Mouse (Mus musculus): ENCODE results near the gene Pip5k1a.
"Not testable (repeated sequence)": the region's sequence is repeated elsewhere in the genome, so short reads cannot be mapped to it uniquely, and the experiment has no call there.

Pip5k1a gene

DNA sequence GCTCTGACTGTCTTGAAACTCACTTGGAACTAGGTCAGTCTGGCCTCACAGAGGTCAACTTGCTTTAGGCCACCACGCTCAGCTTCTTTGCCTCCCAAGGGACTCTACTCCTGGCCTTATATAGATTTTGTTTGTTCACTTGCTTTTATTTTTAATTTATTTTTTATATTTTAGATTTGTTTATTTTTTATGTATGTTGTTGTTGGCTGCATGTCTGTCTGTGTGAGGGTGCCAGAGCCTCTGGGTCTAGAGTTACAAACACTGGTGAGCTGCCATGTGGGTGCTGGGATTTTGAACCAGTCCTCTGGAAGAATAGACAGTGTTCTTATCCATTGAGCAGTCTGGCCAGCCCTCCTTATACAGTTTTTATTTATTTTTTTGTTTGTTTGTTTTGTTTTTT lies 6.0 kb upstream of the Pip5k1a start:
- DNase-seq (ENCODE audit: low spot score) = no peak

DNA sequence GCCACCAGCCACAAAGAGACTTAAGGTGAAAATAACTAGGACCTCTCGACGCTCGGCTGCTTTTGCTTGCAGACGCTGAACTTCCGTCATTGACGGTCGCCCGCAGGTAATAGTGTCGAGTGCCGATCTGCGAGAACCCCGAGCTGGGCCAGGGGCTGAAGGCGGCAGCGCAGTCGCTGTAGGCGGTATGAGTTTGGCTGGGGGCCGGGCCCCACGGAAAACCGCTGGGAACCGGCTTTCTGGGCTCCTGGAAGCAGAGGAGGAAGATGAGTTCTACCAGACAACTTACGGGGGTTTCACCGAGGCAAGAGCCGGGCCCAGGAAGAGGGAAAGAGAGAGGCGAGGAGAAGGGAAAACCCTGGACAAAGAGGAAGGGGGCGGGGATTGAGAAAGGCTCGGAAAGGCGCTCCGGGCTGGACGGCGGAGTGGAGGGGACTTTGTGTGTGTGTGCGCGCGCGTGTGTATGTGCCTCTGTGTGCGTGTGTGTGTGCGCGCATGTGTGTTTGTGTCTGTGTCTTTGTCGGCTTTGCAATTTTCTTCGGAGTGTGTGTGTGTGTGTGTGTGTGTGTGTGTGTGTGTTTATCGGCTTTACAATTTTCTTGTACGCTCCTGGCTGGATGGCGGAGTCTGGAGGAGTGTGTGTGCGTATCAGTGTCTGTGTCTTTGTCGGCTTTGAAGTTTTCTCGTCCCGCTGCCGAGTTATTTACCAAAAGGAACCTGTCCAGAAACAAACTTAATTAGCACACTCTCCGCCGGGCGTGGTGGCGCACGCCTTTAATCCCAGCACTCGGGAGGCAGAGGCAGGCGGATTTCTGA lies 4.4 kb upstream of the Pip5k1a start, which contains the start of gene Vps72:
Gene Vps72 (plus strand): TSS at position 112 of the 816 bp plus-strand sequence.
- DNase-seq (ENCODE audit: low spot score) = peak; percentile 94

DNA sequence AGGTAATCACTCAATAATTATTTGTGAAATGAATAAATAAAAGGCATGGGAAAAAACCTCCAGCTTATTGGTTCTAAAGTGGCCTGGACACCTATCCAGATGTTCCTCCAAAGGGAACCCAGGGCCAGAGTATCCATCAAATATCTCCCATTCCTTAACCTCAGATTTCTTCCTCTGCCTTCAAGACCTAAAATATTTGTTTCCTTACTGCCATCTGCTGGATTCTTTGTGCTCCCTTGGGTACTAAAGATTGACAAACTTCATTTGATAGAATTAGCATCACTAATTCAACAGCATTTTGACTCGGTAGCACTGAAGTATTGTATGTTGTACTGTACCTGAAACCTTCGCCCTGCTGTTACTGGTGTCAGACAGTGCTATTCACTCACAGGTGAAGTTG lies 1.2 kb upstream of the Pip5k1a start:
- DNase-seq (ENCODE audit: low spot score) = peak; percentile 38

DNA sequence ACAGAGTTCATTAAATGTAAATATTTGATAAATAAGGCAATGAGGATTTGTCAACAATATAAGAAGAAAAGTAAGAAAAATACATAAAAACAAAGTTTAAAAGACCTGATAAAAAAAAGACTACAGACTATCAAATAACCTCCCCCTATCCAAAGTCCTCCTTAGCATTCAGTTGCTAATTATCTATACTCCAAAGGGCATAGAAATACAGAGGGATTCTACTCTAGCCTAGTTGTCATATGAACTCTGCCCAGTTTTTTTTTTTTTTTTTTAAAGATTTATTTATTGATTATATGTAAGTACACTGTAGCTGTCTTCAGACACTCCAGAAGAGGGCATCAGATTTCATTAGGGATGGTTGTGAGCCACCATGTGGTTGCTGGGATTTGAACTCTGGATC lies 578 bp upstream of the Pip5k1a start:
- not testable (repeated sequence) for DNase-seq (ENCODE audit: low spot score)

DNA sequence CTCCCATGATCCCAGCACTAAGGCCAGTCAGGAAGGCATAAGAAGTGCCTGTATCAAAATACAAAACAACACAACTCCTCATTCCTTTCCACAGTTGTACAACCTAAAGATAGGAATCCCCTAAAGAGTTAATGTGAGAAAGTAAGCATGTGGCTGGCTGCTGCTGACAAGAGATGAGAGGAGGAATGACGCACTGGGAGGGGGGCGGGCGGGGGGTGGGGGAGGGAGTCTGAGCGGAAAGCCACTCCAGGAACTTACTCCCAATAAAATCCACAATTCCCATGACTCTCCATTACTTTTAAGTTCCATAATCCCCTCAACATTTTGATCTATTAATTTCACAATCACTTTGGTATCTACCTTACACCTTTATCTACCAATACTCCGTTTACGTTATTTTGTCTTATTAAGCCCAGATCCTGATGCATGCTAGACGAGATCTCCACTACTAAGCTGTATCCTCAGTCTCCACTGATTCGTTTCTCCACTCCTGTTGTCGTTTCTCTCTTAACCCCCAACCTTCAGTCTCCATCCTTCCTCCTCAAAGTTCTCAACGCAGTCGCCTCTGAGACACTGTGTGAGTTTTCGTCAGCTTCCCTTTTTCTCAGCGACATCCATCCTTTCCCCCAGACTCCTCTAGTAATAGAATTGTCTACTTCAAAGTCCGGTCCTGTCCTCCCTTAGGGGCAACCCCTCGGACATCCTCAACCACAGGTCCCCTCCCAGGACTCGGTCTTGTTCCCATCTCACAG lies 968 bp downstream of the Pip5k1a start:
- DNase-seq (ENCODE audit: low spot score) = peak; percentile 28

DNA sequence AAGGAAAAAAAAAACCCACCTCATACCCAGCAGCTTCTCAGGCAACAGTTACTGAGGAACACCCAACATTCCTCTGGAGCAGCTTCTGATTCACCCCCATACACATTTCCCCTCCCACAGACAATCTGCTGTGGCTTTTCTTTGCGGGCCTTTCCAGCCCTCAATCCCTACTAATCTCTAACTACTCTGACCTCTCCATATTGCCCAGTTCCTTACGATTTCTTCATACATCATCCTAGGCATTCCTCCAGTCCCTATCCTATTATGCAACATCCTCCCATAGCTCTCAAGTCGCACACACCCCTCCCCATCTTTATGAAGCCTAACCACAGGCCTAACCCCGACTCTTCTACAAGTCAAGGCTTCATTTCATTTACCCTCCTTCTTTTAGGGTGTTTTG lies 1.6 kb downstream of the Pip5k1a start:
- DNase-seq (ENCODE audit: low spot score) = no peak

DNA sequence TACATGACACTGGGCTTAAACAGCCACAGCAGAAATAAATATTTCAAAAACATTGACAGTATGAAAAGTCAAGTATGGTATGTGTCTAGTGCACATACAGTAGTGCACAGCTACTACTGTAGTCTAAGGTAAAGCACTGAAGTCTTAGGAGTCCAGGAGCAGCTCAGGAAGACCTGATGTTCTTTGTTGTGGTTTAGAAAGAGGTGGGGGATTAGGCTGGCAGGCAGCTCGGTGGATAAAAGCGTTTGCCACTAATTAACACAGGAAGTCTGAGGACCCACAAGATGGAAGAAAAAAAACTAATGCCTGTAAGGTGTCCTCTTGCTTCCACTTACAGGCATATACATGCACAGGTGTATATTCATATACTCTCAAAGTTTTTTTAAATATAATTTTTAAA lies 5.9 kb downstream of the Pip5k1a start:
- no peak for DNase-seq (ENCODE audit: low spot score)

DNA sequence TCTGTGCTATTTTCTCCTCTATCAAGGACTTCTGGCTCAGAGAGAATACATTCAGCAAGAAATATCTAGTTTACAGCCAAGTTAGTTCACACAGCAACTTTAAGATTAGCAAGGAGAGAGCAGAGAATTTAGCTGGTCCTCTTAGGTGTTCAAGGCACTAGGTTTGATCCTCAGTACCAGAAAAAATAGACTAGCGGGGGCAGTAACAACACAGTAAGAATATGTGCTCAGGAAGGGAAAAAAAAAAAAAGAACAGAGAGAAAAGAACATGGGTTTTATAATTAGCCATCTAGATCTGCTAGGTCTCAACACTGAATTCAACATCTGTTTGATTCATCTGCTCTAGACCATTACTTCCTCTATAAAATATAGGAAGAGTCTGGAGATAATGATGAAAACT lies 18.7 kb downstream of the Pip5k1a start:
- DNase-seq (ENCODE audit: low spot score) = no peak

DNA sequence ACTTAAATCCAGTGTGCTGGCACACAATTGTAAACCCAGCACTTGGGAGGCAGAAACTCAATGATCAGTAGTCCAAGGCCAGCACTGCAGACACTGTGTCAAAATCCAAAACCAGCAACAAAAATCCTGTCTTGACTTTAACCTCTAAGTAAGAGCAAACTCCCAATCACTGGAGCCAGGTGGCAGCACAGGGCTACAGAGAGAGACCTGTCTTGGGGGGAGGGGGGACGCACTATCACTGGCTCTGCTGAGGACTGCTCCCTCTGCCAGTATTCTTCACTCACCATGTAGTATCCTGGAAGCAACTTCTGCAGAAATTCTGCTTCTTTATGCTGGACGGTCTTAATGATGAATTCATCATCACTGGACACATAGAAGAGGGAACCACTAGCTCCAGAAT lies 35.1 kb downstream of the Pip5k1a start:
- no peak for DNase-seq (ENCODE audit: low spot score)

DNA sequence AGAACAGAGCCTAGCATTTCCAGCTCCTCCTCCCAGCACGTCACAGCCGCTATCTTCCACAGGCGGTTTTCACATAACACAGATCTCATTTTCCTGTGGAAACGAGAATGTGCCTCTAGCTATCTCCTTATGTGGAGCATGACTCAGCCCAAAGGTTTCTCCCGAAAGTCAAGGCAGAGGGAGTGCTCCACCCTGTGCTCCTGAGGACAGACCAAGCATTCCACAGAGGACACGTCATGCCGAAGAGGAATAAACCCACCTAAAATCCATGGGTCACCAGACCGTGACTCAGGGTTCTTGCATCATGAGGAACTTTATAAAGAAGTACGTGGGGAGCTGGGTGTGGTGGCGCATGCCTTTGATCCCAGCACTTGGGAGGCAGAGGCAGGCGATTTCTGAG lies 40.2 kb downstream of the Pip5k1a start:
- no peak for DNase-seq (ENCODE audit: low spot score)

DNA sequence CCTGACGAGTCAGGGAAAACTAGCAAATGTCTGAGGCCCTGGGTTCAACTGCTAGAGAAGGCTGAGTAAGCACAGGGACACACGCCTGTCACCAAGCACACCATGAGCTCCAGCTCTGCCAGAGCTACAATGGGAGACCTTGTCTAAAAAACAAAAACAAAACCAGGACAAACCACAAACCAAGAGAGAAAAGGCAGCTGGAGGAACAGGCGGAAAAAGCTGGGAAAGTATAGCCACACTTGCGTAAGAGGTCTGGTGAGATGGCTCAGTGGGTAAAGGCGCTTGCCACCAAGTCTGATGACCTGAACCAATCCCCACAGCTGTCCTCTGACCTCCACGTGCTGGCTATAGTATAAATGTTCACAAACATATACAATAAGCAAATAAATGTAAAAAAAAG lies 40.6 kb downstream of the Pip5k1a start:
- DNase-seq (ENCODE audit: low spot score) = no peak

DNA sequence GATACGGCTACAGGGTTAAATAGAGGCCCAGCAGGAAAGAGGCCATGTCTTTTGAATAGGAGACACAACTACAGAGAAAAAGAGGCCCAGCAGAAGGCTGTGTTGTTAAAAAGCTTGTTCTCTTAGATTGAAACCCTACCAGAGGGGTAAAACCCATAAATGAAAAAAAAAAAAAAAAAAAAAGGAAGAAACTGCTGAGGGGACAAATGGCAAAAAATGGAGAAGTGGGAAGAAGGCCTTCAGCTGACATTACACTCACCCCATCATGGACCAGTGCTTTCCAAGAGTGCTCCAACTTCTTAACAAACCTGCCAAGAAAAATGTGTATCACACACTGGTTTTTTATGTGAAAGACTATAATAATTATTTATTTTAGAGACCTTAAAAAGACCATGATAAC lies 41.2 kb downstream of the Pip5k1a start:
- DNase-seq (ENCODE audit: low spot score) = no peak

DNA sequence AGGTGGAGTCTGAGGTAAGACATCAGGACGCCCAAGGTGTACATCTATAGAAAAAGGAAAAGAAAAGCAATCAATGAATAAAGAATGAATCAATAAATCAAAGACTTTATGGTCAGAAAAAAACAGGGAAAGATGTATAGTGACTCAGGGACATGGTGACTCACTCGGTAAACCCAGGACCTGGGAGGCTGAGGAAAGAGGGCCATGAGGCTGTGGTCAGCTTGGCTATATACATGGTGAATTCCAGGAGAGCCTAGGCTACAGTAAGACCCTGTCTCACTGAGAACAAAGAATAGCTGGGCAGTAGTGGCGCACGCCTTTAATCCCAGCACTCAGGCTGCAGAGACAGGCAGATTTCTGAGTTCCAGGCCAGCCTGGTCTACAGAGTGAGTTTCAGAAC lies 43.0 kb downstream of the Pip5k1a start:
- no peak for DNase-seq (ENCODE audit: low spot score)

DNA sequence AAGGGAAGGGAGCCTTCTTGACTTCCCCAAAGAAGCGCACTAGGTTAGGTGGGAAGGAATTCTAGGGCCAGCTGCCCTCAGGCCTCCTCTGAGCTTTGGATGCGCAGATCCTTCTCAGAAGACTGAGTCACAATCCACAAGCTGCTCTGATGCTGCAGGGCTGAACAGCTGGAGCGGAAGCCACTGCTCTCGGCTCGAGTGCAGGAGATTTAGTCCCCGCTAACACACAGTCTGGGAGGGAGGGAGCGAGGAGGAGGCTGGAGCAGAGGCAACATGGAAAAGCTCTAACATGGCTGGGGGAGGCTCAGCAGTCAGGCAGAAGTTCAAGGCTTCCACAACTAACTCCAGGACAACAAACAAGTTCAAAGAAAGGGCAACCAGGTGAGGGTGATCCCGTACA lies 48.7 kb downstream of the Pip5k1a start:
- no peak for DNase-seq (ENCODE audit: low spot score)

DNA sequence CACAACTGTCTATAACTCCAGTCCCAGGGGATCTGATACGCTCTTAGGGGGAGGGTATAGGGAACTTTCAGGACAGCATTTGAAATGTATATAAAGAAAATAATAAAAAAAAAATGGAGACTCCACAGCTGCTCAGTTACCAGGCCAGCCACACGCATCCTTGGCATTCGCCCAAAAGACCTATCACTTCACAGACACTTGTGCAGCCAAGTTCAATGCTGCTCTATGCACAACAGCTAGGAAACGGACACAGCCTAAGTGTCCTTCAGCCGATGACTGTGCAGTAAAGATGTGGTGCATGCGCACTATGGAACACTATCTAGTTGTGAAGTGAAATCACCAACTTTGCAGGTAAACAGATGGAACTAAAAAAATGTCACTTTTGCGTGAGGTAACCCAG lies 50.5 kb downstream of the Pip5k1a start:
- peak; percentile 40 for DNase-seq (ENCODE audit: low spot score)

DNA sequence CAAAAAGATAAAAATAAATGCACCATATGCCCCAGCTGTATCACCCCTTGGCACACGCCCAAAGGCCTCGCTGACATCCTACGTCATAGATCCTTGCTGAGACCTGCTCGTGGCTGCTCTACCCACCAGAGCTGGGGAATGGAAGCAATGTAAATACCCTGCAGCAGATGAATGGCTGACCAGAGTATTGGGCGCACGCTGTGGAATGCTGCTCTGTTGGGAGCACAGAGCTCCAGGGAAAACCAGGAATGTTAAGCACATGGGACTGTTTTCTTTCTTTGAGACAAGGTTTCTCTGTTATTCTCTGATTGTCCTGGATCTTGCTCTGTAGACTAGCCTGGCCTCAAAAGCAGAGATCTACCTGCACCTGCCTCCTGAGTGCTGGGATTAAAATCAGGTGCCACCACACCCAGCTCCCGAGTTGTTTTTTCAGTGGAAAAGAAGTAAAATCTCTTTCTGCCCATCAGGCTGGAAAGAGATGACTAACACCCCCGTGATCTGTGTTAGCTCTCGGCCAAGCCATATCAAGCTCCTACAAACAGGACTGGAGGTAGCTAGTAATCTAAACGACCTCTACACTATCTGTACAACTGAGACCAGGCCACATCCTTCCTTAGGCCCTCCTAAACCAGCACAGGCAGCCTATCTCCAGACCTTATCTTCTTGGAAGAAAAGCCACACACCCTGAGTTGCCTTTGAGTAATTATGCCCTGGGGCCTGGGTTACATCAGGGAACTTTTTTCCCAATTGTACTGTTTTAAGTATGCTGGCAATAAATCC lies 52.1 kb downstream of the Pip5k1a start:
- DNase-seq (ENCODE audit: low spot score) = peak; percentile 79

DNA sequence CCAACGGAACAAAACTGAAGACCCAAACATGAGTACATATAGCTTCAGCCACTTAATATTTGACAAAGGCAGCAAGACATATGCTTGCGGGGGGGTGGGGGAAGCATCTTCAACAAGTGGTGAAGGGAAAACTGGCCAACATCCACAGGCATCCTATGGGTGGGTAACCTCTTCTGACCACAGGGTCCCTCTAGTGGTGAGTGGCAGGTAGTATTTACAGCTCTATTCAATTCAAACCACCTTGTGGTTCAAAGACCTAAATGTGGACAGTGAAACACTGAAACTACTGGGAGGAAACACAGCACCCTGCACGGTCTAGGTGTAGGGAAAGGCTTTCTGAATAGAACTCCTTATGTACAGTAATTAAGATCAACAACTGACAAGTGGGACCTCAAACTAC lies 53.0 kb downstream of the Pip5k1a start:
- peak; percentile 81 for DNase-seq (ENCODE audit: low spot score)

DNA sequence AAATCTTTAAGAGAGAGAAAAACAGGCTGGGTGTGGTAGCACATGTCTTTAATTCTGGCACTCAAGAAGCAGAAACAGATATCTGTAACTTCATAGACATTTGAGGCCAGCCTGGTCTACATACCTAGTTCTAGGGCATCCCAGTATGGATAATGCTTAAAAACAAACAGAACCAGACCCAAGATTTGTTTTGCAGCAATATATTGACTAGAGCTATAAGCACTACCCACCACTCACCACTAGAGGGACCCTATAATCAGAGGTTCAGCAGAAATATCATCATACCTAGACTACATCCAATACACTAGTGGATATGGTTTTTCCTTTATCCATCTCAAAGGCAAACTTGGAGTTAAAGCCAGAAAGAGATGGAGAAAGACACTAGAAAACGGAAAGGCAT lies 53.8 kb downstream of the Pip5k1a start:
- DNase-seq (ENCODE audit: low spot score) = peak; percentile 73

DNA sequence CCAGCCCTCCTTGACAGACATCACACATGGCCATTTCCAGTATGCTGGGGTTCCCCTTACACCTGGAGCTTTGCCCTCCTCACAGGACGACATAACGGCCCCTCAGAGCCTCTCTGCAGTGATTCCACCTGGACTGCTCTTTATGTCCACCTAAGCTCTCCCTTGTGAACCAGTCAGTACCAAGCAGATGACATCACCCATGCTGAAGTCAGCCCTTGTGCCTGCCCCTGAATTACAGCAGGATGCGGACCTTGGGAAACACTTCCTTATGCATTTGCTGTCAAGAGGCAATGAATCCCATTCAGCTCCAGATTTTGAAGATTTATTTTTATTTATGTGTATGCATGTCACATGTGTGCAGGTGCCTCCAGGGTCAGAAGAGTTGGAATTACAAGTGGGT lies 58.8 kb downstream of the Pip5k1a start:
- no peak for DNase-seq (ENCODE audit: low spot score)

DNA sequence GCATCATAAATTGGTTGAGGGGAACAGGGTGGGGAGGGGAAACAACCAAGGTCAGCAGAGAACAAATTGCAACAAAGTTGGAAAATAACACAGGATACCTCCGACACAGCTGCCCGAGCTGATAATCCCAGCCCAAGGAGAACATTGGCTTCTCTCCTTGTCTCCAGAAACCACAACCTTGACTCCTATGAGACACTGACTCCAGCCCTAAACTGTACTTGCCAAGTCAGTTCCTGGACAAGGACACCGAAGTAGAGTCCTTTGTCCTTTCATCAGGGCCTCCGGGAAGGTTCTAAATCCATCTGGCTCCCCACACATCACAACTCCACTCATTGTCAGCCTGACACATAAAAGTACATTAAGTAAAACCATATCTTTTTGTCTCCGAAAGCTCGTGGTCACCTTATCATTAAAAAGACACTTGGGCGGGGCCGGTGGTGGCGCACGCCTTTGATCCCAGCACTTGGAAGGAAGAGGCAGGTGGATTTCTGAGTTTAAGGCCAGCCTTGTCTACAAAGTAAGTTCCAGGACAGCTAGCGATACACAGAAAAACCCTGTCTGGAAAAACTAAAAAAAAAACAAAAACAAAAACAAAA lies 60.2 kb downstream of the Pip5k1a start:
- no peak for DNase-seq (ENCODE audit: low spot score)

DNA sequence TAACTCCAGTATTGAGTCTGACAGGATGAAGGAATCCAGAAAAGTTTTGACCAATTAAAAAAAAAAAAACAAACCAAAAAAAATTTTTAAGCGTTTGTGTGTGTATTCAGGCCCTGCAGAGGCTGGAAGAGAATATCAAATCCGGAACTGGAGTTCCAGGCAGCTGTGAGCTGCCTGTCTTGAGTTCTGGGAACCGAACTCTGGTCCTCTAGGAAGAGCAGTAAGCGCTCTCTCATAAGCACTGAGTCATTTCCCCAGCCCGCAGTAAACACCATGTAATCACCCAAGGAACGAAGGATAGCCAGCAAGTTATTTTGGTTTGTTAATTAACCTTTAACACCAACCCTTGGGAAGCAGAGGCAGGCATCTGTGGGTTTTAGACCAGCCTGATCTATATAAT lies 63.5 kb downstream of the Pip5k1a start:
- no peak for DNase-seq (ENCODE audit: low spot score)

DNA sequence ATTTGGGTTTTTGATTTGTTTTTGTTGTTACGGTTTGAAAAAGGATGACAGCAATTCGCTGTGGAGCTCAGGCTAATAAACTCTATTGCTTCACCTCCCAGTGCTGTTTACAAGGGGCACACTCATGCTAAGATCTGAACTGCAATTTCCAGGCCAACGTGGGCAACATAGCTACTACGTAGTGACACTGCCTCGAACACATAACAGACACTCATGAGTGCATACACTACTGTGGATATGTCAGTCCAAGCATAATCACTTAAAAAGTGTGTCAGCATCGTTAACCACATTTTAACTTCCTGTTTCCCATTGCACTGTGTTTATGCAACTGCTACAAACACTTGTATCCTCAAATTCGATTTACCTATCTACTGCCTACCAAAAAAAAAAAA lies 63.9 kb downstream of the Pip5k1a start:
- no peak for DNase-seq (ENCODE audit: low spot score)

All from MN1 (cell line).